Comparison of ENCODE assay signal across 8 mouse cellular contexts in the genomic region with DNA sequence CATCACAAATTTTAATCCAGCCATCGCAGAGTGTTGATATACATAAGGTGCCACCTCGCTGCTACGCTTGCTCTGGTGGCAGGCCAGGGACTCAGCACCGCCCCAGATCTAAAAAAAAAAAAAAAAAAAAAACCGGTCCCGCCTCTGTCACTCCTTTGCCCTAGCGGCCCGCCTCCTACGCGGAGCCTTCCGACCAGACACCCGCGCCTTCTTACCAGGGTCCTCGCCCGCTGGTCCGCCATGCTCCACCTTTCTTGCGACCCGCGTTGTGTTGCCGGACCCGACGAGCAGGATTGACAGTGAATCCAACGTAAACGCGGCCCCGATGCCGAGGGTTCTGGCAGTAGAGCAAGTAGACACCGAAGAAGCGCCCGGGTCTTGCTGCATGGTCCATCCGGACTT. TPM values are rescaled to one million over a fixed set of nuclear protein-coding genes. Genes with fewer than 3 reads are reported as not detected.
DNase-seq lines count a peak whose midpoint lies in the region; ATAC-seq and TF ChIP-seq lines count a peak whose summit lies in the region.

Gene Bola2, plus strand, starts transcription at position 192 of the 402 bp plus-strand sequence.

- H3K4me3 ChIP-seq in cerebellum, adult 2 months (replicated peaks; ENCODE audit: insufficient read depth, low read depth, low read length), result peak within 1 kb of the TSS; percentile 82
- peak within 1 kb of the TSS; percentile 78 for H3K4me3 ChIP-seq in forebrain, embryonic 16.5 days (replicated peaks; ENCODE audit: low read length)
- peak within 1 kb of the TSS; percentile 93 for H3K4me3 ChIP-seq in hindbrain, embryonic 10.5 days
- H3K4me3 ChIP-seq in small intestine, adult 2 months (ENCODE audit: low read depth, low read length), result peak within 1 kb of the TSS; percentile 83

- H3K27ac ChIP-seq in cerebellum, adult 2 months (ENCODE audit: insufficient read depth, low read length), result peak within 1 kb of the TSS; percentile 52
- H3K27ac ChIP-seq in forebrain, embryonic 16.5 days (ENCODE audit: low read length), result peak within 1 kb of the TSS; percentile 92
- H3K27ac ChIP-seq in hindbrain, embryonic 10.5 days, result peak within 1 kb of the TSS; percentile 97
- H3K27ac ChIP-seq in small intestine, adult 2 months (ENCODE audit: insufficient read depth, low read depth, low read length), result peak within 1 kb of the TSS; percentile 96

- no peaks in the 10 kb centered on the region for H3K9me3 ChIP-seq in forebrain, embryonic 16.5 days (ENCODE audit: control insufficient read depth, low read length)
- no peaks in the 10 kb centered on the region for H3K9me3 ChIP-seq in hindbrain, embryonic 10.5 days

- peak within 1 kb of the TSS; percentile 86 for H3K4me2 ChIP-seq in forebrain, embryonic 16.5 days (ENCODE audit: low read length)

- H3K9ac ChIP-seq in forebrain, embryonic 16.5 days (replicated peaks; ENCODE audit: low read depth, low read length), result peak within 1 kb of the TSS; percentile 85

- ATAC-seq in forebrain, embryonic 16.5 days, result peak; percentile 39

- peaks cover 19% of the 10 kb centered on the region for H3K36me3 ChIP-seq in forebrain, embryonic 16.5 days (ENCODE audit: control insufficient read depth, insufficient read depth)
- peaks cover 57% of the 10 kb centered on the region for H3K36me3 ChIP-seq in hindbrain, embryonic 10.5 days
- peaks cover 14% of the 10 kb centered on the region for H3K36me3 ChIP-seq in small intestine, adult 2 months (ENCODE audit: control insufficient read depth, insufficient read depth, low read length)

- peaks cover 5% of the 10 kb centered on the region; the same call in 1 of the 2 replicates for H3K4me1 ChIP-seq in cerebellum, adult 2 months (ENCODE audit: control insufficient read depth, insufficient read depth, low read length)
- H3K4me1 ChIP-seq in forebrain, embryonic 16.5 days (replicated peaks; ENCODE audit: control insufficient read depth, insufficient read depth, low read length), result peaks cover 24% of the 10 kb centered on the region
- peaks cover 42% of the 10 kb centered on the region for H3K4me1 ChIP-seq in hindbrain, embryonic 10.5 days (replicated peaks)
- peaks cover 14% of the 10 kb centered on the region for H3K4me1 ChIP-seq in small intestine, adult 2 months (ENCODE audit: control insufficient read depth, insufficient read depth, insufficient read length, low read length)

- 0% methylated on average over 31 of the region's 31 CpGs for WGBS in cerebellum, adult 2 months
- under 1% methylated on average over 29 of the region's 31 CpGs for WGBS in forebrain, embryonic 16.5 days
- under 1% methylated on average over 31 of the region's 31 CpGs for WGBS in hindbrain, embryonic 10.5 days
- under 1% methylated on average over 31 of the region's 31 CpGs for WGBS in small intestine, adult 2 months

- peak in 1 of 2 experiments; percentile 72 for DNase-seq in cerebellum, adult 2 months
- DNase-seq in cerebellum, adult 9-11 months, result no peak
- DNase-seq in adrenal gland, postnatal 14 days, result peak; percentile 86
- DNase-seq in hindbrain, embryonic 10.5 days (ENCODE audit: low spot score), result no peak
- DNase-seq in layer of hippocampus, postnatal 36 days, result no peak
- peak; percentile 78 for DNase-seq in lung, postnatal 36 days

- no peak for TF ChIP-seq CTCF in cerebellum, adult 2 months (IDR thresholded peaks at IDR 0.05; ENCODE audit: borderline replicate concordance, insufficient read depth, low read depth, low read length)
- TF ChIP-seq CTCF in small intestine, adult 2 months (IDR thresholded peaks at IDR 0.05; ENCODE audit: extremely low read depth, insufficient read length, insufficient replicate concordance, low read depth, low read length), result no peak

- TF ChIP-seq POLR2A in cerebellum, adult 2 months (IDR thresholded peaks at IDR 0.05; ENCODE audit: borderline replicate concordance, insufficient read depth, low read length), result peak; percentile 50; the same call in 1 of the 2 replicates
- peak; percentile 21; the same call in 1 of the 2 replicates for TF ChIP-seq POLR2A in small intestine, adult 2 months (IDR thresholded peaks at IDR 0.05; ENCODE audit: low read depth, low read length)

- H3K27me3 ChIP-seq in cerebellum, adult 2 months (ENCODE audit: control insufficient read depth, insufficient read depth, low read length), result no peaks in the 10 kb centered on the region
- H3K27me3 ChIP-seq in forebrain, embryonic 16.5 days (replicated peaks; ENCODE audit: control insufficient read depth, insufficient read depth, low read length), result no peaks in the 10 kb centered on the region
- H3K27me3 ChIP-seq in hindbrain, embryonic 10.5 days (ENCODE audit: insufficient read depth, poor library complexity, severe bottlenecking), result no peaks in the 10 kb centered on the region
- H3K27me3 ChIP-seq in small intestine, adult 2 months (ENCODE audit: control insufficient read depth, insufficient read depth, low read length), result no peaks in the 10 kb centered on the region

RNA-seq across cellular contexts. Expression of gene Bola2, which starts in this region (rescaled TPM):
- 51.0 and 61.6 TPM in 2 replicates for polyA plus RNA-seq in cerebellum, adult 2 months (2012; rRNA removed)
- 74.9 and 82.9 TPM in 2 replicates for total RNA-seq in adrenal gland, postnatal 14 days (2021)
- 124 and 132 TPM in 2 replicates for polyA plus RNA-seq in forebrain, embryonic 16.5 days (2015; fragmentation: Nextera tagmentation; extraction: Ambion mirVana)
- polyA plus RNA-seq in hindbrain, embryonic 10.5 days (2016; fragmentation: Nextera tagmentation; extraction: Ambion mirVana), result 208 and 212 TPM in 2 replicates
- total RNA-seq in layer of hippocampus, postnatal 36 days (2021), result 100 to 1,000 TPM in 1 of 2 experiments, 10 to 100 TPM in 1; 98.8 to 109 TPM
- polyA plus RNA-seq in small intestine, adult 2 months (2012; rRNA removed), result 35.8 and 40.6 TPM in 2 replicates

Comparison
In these comparisons a context has a peak if more than half of its experiments do, and no peak if none do; other contexts are left out.
1. DNase-seq: peak in adrenal gland, postnatal 14 days (single experiment) and lung, postnatal 36 days (single experiment); none in cerebellum, adult 9-11 months (single experiment), hindbrain, embryonic 10.5 days (single experiment) and layer of hippocampus, postnatal 36 days (0 of 2).
2. Peak in every context shown above with its lines, with median percentiles within 50 percentile points of each other: H3K27ac ChIP-seq and H3K4me3 ChIP-seq.